Mouse (Mus musculus) induced T-regulatory cell, adult 2 months (primary cell): ENCODE measurements around the gene Inhbb.

Experiments used
- DNase-seq: peaks from one replicate; pipeline ENCODE4 v3.0.0-alpha.2; 2012; ENCODE audit warnings: low read depth

Inhbb gene

DNA sequence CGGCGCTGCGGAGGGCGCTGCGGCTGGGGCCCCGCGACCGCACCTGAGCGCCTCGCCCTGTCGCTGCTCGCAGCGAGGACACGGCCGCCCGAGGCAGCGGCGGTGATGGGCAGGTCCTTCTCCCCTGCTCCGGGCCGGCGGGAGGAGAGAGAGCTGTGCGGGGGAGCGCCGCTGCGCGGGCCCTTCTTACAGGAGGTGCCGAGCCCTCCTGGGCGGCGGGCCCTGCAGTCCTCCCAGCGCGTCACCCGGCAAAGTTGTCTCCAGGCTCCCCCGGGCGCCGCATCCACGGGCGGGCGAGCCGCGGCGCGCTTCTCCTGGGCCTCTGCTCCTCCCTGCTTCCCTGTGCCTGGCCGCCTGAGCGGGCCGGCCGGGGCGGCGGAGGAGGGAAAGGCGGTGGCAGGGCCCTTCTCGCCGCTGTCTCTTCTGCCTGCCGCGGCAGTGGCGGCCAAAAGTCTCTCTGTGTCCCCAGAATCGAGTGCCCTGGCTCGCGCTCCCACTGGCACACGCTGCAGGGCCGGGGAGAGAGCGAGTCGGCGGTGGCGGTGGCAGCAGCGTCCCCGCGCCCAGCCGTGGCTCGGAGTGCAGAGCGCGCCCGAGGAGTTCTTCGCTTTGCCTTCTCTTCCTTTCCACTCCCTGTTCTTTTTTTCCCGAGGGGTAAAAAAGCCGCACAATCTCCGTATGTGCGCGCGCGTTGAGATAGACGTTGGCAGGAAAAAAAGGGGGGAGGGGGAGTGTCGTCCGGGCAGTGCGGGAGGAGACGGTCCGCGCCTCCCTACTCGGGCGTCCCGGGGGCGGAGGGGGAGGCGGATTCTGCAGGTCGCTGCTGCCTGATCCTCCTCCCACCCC is at the start of gene Inhbb:
Gene Inhbb, minus strand, starts transcription at position 673 of the 846 bp plus-strand sequence.
- DNase-seq = no peak

DNA sequence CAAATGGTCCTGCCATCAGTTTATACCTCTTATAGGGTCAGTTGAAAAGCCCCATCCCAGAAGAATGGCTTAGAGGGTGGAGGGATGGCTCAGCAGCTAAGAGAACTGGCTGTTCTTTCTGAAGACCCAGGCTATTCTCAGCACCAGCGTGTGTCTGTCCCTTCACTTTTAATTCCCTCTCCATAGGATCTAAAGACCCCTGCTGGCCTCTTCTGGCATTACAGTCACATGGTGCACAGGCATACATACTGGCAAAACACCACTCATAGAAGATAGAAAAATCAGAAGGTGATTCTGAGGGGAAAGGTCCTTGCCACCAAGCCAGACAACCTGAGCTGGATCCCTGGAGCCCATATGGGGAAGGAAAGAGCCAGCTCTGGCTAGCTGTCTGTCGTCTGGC is 41.3 kb upstream of the Inhbb start:
- peak; percentile 67 for DNase-seq

GRCm38 (mm10) chr1:119460062-119460461 is 38.0 kb upstream of the Inhbb start:
- no peak for DNase-seq

- peak; percentile 70 for DNase-seq
Measured at GRCm38 (mm10) chr1:119457993-119458605, 36.1 kb upstream of the Inhbb start.

- DNase-seq = no peak
Measured at GRCm38 (mm10) chr1:119457528-119457855, 35.4 kb upstream of the Inhbb start.

- DNase-seq = peak; percentile 39
Measured at GRCm38 (mm10) chr1:119456671-119457527, 34.9 kb upstream of the Inhbb start.

- no peak for DNase-seq
Measured at GRCm38 (mm10) chr1:119453731-119454130, 31.7 kb upstream of the Inhbb start.

DNA sequence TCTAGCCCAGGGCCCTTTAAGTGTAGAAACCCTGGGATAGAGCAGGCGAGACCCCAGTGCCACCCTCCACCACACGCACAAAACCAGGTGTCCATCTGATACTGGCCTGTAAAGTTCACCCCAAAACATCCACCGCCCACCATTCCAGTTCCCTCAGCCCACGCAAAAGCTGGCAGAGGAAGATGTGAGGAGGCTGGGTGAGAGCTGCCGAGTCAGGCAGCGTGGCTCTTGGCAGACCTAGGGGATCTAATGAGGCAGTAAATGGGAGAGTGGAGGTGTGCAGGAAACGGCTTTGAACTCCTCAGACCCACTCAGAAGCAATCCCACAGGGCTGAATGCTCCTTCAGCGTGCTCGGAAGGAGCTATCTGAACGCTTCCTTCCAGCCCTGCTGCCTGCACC is 29.4 kb upstream of the Inhbb start:
- no peak for DNase-seq

DNA sequence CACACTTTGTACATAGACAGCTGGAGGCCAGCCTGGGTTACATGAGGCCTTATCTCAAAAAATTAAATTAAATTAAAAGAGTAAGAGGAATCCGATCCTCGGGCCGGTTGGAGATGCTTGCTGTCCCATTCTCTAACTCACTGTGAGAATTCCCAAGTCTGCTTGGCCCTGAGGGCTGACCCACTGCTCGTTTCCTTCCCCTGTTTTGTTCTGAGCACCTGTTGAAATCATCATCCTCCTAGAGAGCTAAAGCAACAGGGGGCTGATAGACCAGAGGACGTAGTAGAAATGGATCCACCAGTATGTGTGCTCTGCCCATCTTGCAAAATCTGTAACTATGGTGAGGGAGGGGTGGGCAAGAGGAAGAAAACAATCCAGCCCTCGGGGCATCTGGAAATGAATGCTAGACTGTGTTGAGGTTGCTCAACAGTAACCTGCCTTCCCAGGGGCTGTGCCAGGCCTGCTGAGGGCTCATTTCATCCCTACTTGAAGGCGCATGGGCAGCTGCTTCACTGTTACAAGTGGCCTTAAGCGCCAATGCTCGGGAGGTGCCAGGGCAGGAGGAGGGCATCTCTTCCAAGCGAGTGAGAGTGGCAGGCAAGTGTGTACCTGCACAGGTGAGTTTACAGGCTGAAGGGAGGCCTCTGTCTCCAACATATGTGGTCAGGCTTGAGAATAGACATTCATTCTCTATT is 28.8 kb upstream of the Inhbb start:
- DNase-seq = no peak

DNA sequence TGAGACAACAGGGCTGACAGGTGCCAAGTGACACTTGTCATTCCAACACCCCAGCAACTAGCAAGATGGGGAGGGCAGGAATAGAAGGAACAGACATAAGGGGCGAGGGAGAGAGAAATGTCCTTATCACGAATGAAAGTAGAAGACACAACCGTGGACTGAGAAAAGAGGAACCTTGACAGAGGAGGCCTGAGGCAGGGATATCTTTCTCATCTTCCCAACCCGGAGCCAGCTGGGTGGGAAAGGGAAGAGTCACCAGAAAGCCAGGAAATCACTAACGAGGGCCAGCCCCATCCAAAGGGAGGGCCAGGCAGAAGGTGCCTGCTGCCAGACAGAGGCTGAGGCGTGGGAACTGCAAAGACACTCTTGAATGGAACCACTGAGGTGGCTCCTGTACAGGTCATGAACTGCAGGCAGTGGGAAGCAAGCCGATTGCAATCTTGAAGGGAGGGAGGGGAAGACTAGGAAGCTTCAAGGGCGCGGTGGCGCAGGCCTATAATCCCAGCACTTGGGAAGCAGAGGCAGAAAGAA is 24.8 kb upstream of the Inhbb start:
- no peak for DNase-seq

GRCm38 (mm10) chr1:119443591-119444350 is 21.7 kb upstream of the Inhbb start:
- no peak for DNase-seq

DNA sequence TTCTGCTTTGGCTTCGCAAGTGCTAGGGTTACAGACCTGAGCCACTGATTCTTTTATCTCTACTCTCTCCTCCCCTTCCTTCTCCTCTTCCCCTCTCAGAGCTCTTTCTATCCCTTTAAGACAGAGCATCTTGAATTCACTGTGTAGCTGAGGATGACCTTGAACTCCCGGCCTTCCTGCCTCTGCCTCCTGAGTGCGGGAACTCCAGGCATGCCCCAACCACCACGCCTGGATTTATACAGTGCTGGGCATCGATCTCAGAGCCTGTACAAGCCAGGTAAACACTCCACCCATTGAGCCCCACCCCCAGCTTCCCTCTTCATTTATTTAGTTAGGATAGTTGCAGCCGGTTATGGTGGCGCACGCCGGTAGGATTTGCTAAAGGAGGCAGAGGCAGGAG is 20.9 kb upstream of the Inhbb start:
- no peak for DNase-seq

DNA sequence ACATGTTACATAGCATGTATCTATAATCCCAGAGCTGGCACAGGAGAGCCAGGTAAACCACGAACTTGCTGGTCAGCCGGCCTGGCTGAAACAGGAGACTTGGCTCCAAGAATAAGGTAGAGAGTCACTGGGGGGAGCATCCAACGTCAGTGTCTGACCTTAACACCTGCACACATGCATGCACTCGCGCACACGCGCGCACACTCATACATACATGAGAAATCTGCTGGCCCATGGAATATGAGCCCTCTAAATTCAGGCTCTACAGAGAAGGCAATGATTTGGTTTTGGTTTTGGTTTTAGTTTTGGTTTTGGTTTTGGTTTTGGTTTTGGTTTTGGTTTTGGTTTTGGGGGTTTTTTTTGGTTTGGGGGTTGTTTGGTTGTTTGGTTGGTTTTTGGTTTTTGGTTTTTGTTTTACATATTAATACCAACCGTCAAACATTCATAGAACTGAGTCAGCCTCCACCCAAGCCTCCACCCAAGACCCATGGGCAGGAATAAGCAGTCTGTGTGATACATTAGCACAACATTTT is 16.1 kb upstream of the Inhbb start:
- DNase-seq = no peak

GRCm38 (mm10) chr1:119437401-119437800 is 15.4 kb upstream of the Inhbb start:
- no peak for DNase-seq

GRCm38 (mm10) chr1:119424141-119424860 is 2.3 kb upstream of the Inhbb start:
- no peak for DNase-seq

DNA sequence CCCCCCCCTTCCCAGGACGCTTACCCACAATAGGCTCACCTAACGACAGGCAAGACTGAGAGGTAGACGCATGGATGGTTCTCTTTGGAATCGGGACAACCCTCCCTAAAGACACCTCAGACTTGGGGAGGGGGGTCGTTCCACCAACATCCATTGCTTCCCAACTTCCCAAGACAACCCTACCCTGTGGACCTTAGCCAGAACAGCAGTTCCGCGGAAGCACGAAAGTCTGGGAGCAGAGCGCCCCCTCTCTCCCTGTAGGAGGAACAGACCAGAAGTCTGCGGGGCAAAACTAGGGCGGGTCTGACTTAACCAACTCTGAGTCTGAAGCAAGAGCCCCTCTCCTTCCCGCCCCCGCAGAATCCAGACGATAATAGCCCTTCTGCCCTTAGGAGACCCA is 1.5 kb upstream of the Inhbb start:
- no peak for DNase-seq

GRCm38 (mm10) chr1:119422460-119423015 is 490 bp upstream of the Inhbb start:
- no peak for DNase-seq

DNA sequence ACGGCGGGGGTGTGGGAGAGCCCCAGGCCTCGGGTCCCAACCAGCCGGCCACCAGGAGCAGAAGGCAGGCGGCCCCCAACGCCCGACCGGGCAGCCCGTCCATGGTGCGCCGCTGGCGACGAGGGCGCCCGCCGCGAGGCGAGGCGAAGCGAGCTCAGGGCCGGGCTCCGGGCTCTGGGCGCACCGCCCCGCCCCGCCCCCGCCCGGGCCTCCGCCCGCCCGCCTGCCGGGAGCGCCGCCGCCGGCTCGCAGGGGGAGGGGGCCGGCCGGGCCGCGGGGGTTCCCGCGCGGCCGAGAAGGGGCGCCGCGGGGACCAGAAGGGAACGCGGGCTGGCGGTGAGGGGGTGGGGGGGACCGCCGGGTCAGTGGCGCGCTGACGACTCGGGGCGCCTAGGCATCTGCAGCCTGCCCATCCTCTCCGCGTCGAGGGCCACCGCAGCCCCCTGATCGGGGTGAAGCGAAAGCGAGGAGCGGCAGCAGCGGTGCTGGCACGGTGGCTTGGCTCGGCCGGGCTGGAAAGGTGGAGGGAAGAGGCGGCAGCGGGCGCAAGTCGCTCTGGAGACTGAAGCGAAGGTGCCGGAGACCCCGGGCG is 968 bp downstream of the Inhbb start:
- no peak for DNase-seq

- no peak for DNase-seq
Measured at GRCm38 (mm10) chr1:119420189-119420983, 1.7 kb downstream of the Inhbb start.
